Mouse (Mus musculus): Measurements from ENCODE around the gene B3gnt3.
"Not testable (repeated sequence)": the region's sequence is repeated elsewhere in the genome, so short reads cannot be mapped to it uniquely, and the experiment has no call there.

The B3gnt3 gene

GRCm38 (mm10) chr8:71701414-71702086, at the start of gene B3gnt3:
Gene B3gnt3, minus strand, starts transcription at chr8:71701789.
- DNase-seq (ENCODE audit: low spot score): no peak

- not testable (repeated sequence) for DNase-seq (ENCODE audit: low spot score)
These were observed 47.9 kb upstream of the B3gnt3 start for GRCm38 (mm10) chr8:71749321-71750075.

- DNase-seq (ENCODE audit: low spot score): not testable (repeated sequence)
These were observed 45.5 kb upstream of the B3gnt3 start for GRCm38 (mm10) chr8:71747082-71747481.

- no peak for DNase-seq (ENCODE audit: low spot score)
These were observed 43.7 kb upstream of the B3gnt3 start for GRCm38 (mm10) chr8:71745322-71745721.

- no peak for DNase-seq (ENCODE audit: low spot score)
These were observed 41.2 kb upstream of the B3gnt3 start for GRCm38 (mm10) chr8:71742783-71743182.

- no peak for DNase-seq (ENCODE audit: low spot score)
These were observed 40.1 kb upstream of the B3gnt3 start for GRCm38 (mm10) chr8:71741687-71742114.

GRCm38 (mm10) chr8:71741226-71741625, 39.6 kb upstream of the B3gnt3 start:
- no peak for DNase-seq (ENCODE audit: low spot score)

- not testable (repeated sequence) for DNase-seq (ENCODE audit: low spot score)
These were observed 36.7 kb upstream of the B3gnt3 start for GRCm38 (mm10) chr8:71738316-71738715.

GRCm38 (mm10) chr8:71731652-71732230, 30.2 kb upstream of the B3gnt3 start:
- peak; percentile 42 for DNase-seq (ENCODE audit: low spot score)

GRCm38 (mm10) chr8:71728826-71729620, 27.4 kb upstream of the B3gnt3 start:
- DNase-seq (ENCODE audit: low spot score): no peak

- DNase-seq (ENCODE audit: low spot score): no peak
These were observed 26.7 kb upstream of the B3gnt3 start for GRCm38 (mm10) chr8:71728240-71728785.

- DNase-seq (ENCODE audit: low spot score): peak; percentile 60
These were observed 23.7 kb upstream of the B3gnt3 start, which contains the start of gene Fcho1 for GRCm38 (mm10) chr8:71725122-71725924. Gene Fcho1, minus strand, starts transcription at chr8:71725716.

- no peak for DNase-seq (ENCODE audit: low spot score)
These were observed 22.8 kb upstream of the B3gnt3 start for GRCm38 (mm10) chr8:71724389-71724788.

GRCm38 (mm10) chr8:71723047-71723551, 21.5 kb upstream of the B3gnt3 start:
- DNase-seq (ENCODE audit: low spot score): no peak

- no peak for DNase-seq (ENCODE audit: low spot score)
These were observed 18.4 kb upstream of the B3gnt3 start for GRCm38 (mm10) chr8:71719928-71720457.

- DNase-seq (ENCODE audit: low spot score): no peak
These were observed 17.6 kb upstream of the B3gnt3 start for GRCm38 (mm10) chr8:71719218-71719617.

- no peak for DNase-seq (ENCODE audit: low spot score)
These were observed 16.7 kb upstream of the B3gnt3 start for GRCm38 (mm10) chr8:71718252-71718651.

GRCm38 (mm10) chr8:71717096-71717495, 15.5 kb upstream of the B3gnt3 start:
- DNase-seq (ENCODE audit: low spot score): peak; percentile 35

- DNase-seq (ENCODE audit: low spot score): no peak
These were observed 15.0 kb upstream of the B3gnt3 start for GRCm38 (mm10) chr8:71716561-71717053.

- DNase-seq (ENCODE audit: low spot score): no peak
These were observed 13.9 kb upstream of the B3gnt3 start for GRCm38 (mm10) chr8:71715531-71715930.
